Mouse (Mus musculus) retina, postnatal 7 days (tissue): Measurements from ENCODE around the gene 5330417H12Rik.

Experiments used
- DNase-seq: peaks from one replicate; pipeline ENCODE4 v3.0.0-alpha.2; 2012; ENCODE audit warnings: low read depth, low spot score

The 5330417H12Rik gene

GRCm38 (mm10) chr7:107625061-107625460 lies at the start of gene 5330417H12Rik:
5330417H12Rik (minus strand) TSS chr7:107625161.
- no peak for DNase-seq

- no peak for DNase-seq
Observed at GRCm38 (mm10) chr7:107668514-107668913, 43.6 kb upstream of the 5330417H12Rik start.

- DNase-seq = no peak
Observed at GRCm38 (mm10) chr7:107666262-107666902, 41.4 kb upstream of the 5330417H12Rik start.

- no peak for DNase-seq
Observed at GRCm38 (mm10) chr7:107665586-107666261, 40.8 kb upstream of the 5330417H12Rik start.

GRCm38 (mm10) chr7:107665221-107665585 lies 40.2 kb upstream of the 5330417H12Rik start:
- no peak for DNase-seq

GRCm38 (mm10) chr7:107664063-107665056 lies 39.4 kb upstream of the 5330417H12Rik start:
- no peak for DNase-seq

- no peak for DNase-seq
Observed at GRCm38 (mm10) chr7:107663621-107664020, 38.7 kb upstream of the 5330417H12Rik start.

GRCm38 (mm10) chr7:107661843-107662281 lies 36.9 kb upstream of the 5330417H12Rik start:
- DNase-seq = no peak

- DNase-seq = peak; percentile 61
Observed at GRCm38 (mm10) chr7:107661189-107661842, 36.4 kb upstream of the 5330417H12Rik start.

- DNase-seq = no peak
Observed at GRCm38 (mm10) chr7:107659186-107659918, 34.4 kb upstream of the 5330417H12Rik start.

- no peak for DNase-seq
Observed at GRCm38 (mm10) chr7:107656451-107656850, 31.5 kb upstream of the 5330417H12Rik start.

GRCm38 (mm10) chr7:107651821-107652220 lies 26.9 kb upstream of the 5330417H12Rik start:
- DNase-seq = no peak

GRCm38 (mm10) chr7:107649990-107650389 lies 25.0 kb upstream of the 5330417H12Rik start:
- DNase-seq = no peak

GRCm38 (mm10) chr7:107648937-107649688 lies 24.2 kb upstream of the 5330417H12Rik start:
- no peak for DNase-seq

GRCm38 (mm10) chr7:107644987-107645386 lies 20.0 kb upstream of the 5330417H12Rik start:
- DNase-seq = no peak

GRCm38 (mm10) chr7:107642586-107643275 lies 17.8 kb upstream of the 5330417H12Rik start:
- DNase-seq = no peak

- DNase-seq = no peak
Observed at GRCm38 (mm10) chr7:107638026-107638425, 13.1 kb upstream of the 5330417H12Rik start.

GRCm38 (mm10) chr7:107637398-107637797 lies 12.4 kb upstream of the 5330417H12Rik start:
- DNase-seq = no peak

- no peak for DNase-seq
Observed at GRCm38 (mm10) chr7:107633201-107633600, 8.2 kb upstream of the 5330417H12Rik start.
